Mouse (Mus musculus): ENCODE results near the gene Polr3f. TPM values are rescaled to one million over a fixed set of nuclear protein-coding genes. Genes with fewer than 3 reads are reported as not detected.

Gene Polr3f
- polyA plus RNA-seq (2016; fragmentation: Nextera tagmentation; extraction: Ambion mirVana) = 27.0 and 33.0 TPM in 2 replicates

- Histone ChIP-seq H3K9me3 (no peaks in the 10 kb centered on the region), H3K27me3 (ENCODE audit: insufficient read depth, poor library complexity, severe bottlenecking) (peaks cover 12% of the 10 kb centered on the region), H3K36me3 (peaks cover 21% of the 10 kb centered on the region), H3K27ac (peak within 1 kb of the TSS; percentile 96), H3K4me3 (peak within 1 kb of the TSS; percentile 92), H3K4me1 (replicated peaks) (peaks cover 17% of the 10 kb centered on the region)
- DNase-seq (ENCODE audit: low spot score) = peak; percentile 98
- 2% methylated on average over 56 of the region's 56 CpGs for WGBS
These were observed at the start of gene Polr3f, which contains the start of gene Dzank1 for GRCm38 (mm10) chr2:144526981-144527820. Gene Polr3f (plus strand): TSS chr2:144527718. Gene Dzank1 (minus strand): TSS chr2:144527414.

- H3K36me3 ChIP-seq = no peaks in the 10 kb centered on the region
- no peaks in the 10 kb centered on the region for H3K9me3 ChIP-seq
- H3K27me3 ChIP-seq (ENCODE audit: insufficient read depth, poor library complexity, severe bottlenecking) = no peaks in the 10 kb centered on the region
- 83% methylated on average over 2 of the region's 2 CpGs for WGBS
- no peak overlapping the region for H3K27ac ChIP-seq
- no peaks in the 10 kb centered on the region for H3K4me1 ChIP-seq (replicated peaks)
- no peak overlapping the region for H3K4me3 ChIP-seq
- no peak for DNase-seq (ENCODE audit: low spot score)
These were observed 48.1 kb upstream of the Polr3f start for GRCm38 (mm10) chr2:144479421-144479820.

- DNase-seq (ENCODE audit: low spot score) = no peak
- Histone ChIP-seq H3K9me3 (no peaks in the 10 kb centered on the region), H3K27me3 (ENCODE audit: insufficient read depth, poor library complexity, severe bottlenecking) (no peaks in the 10 kb centered on the region), H3K4me3 (no peak overlapping the region), H3K36me3 (no peaks in the 10 kb centered on the region), H3K27ac (no peak overlapping the region), H3K4me1 (replicated peaks) (no peaks in the 10 kb centered on the region)
- 81% methylated on average over 1 of the region's 1 CpGs for WGBS
These were observed 43.4 kb upstream of the Polr3f start for GRCm38 (mm10) chr2:144484084-144484483.

GRCm38 (mm10) chr2:144485439-144485838 is 42.1 kb upstream of the Polr3f start:
- DNase-seq (ENCODE audit: low spot score) = no peak
- H3K9me3 ChIP-seq = no peaks in the 10 kb centered on the region
- H3K4me3 ChIP-seq = no peak overlapping the region
- H3K27me3 ChIP-seq (ENCODE audit: insufficient read depth, poor library complexity, severe bottlenecking) = no peaks in the 10 kb centered on the region
- no peaks in the 10 kb centered on the region for H3K36me3 ChIP-seq
- 87% methylated on average over 7 of the region's 7 CpGs for WGBS
- H3K4me1 ChIP-seq (replicated peaks) = no peaks in the 10 kb centered on the region
- H3K27ac ChIP-seq = no peak overlapping the region

- H3K9me3 ChIP-seq = no peaks in the 10 kb centered on the region
- H3K36me3 ChIP-seq = no peaks in the 10 kb centered on the region
- DNase-seq (ENCODE audit: low spot score) = no peak
- WGBS = 86% methylated on average over 6 of the region's 6 CpGs
- H3K27ac ChIP-seq = no peak overlapping the region
- no peaks in the 10 kb centered on the region for H3K4me1 ChIP-seq (replicated peaks)
- H3K27me3 ChIP-seq (ENCODE audit: insufficient read depth, poor library complexity, severe bottlenecking) = no peaks in the 10 kb centered on the region
- no peak overlapping the region for H3K4me3 ChIP-seq
These were observed 40.0 kb upstream of the Polr3f start for GRCm38 (mm10) chr2:144487476-144487875.

GRCm38 (mm10) chr2:144489342-144489741 is 38.2 kb upstream of the Polr3f start:
- no peak for DNase-seq (ENCODE audit: low spot score)
- no peaks in the 10 kb centered on the region for H3K4me1 ChIP-seq (replicated peaks)
- H3K27ac ChIP-seq = no peak overlapping the region
- no peak overlapping the region for H3K4me3 ChIP-seq
- 91% methylated on average over 5 of the region's 5 CpGs for WGBS
- no peaks in the 10 kb centered on the region for H3K9me3 ChIP-seq
- H3K27me3 ChIP-seq (ENCODE audit: insufficient read depth, poor library complexity, severe bottlenecking) = no peaks in the 10 kb centered on the region
- no peaks in the 10 kb centered on the region for H3K36me3 ChIP-seq

- H3K27ac ChIP-seq = no peak overlapping the region
- WGBS = 92% methylated on average over 6 of the region's 6 CpGs
- no peaks in the 10 kb centered on the region for H3K9me3 ChIP-seq
- no peak overlapping the region for H3K4me3 ChIP-seq
- H3K4me1 ChIP-seq (replicated peaks) = no peaks in the 10 kb centered on the region
- DNase-seq (ENCODE audit: low spot score) = no peak
- no peaks in the 10 kb centered on the region for H3K27me3 ChIP-seq (ENCODE audit: insufficient read depth, poor library complexity, severe bottlenecking)
- H3K36me3 ChIP-seq = no peaks in the 10 kb centered on the region
These were observed 25.4 kb upstream of the Polr3f start for GRCm38 (mm10) chr2:144502134-144502533.

GRCm38 (mm10) chr2:144514619-144515018 is 12.9 kb upstream of the Polr3f start:
- Histone ChIP-seq H3K9me3 (no peaks in the 10 kb centered on the region), H3K36me3 (no peaks in the 10 kb centered on the region)
- WGBS = 83% methylated on average over 3 of the region's 3 CpGs

GRCm38 (mm10) chr2:144519772-144520171 is 7.7 kb upstream of the Polr3f start:
- Histone ChIP-seq H3K36me3 (no peaks in the 10 kb centered on the region), H3K4me1 (replicated peaks) (no peaks in the 10 kb centered on the region), H3K4me3 (no peak overlapping the region), H3K27me3 (ENCODE audit: insufficient read depth, poor library complexity, severe bottlenecking) (no peaks in the 10 kb centered on the region), H3K27ac (no peak overlapping the region), H3K9me3 (no peaks in the 10 kb centered on the region)
- 78% methylated on average over 3 of the region's 3 CpGs for WGBS
- DNase-seq (ENCODE audit: low spot score) = no peak

More at GRCm38 (mm10) chr2:144514619-144515018, 12.9 kb upstream of the Polr3f start:
- H3K4me1 ChIP-seq (replicated peaks) = no peaks in the 10 kb centered on the region
- H3K4me3 ChIP-seq = no peak overlapping the region
- no peak for DNase-seq (ENCODE audit: low spot score)
- H3K27me3 ChIP-seq (ENCODE audit: insufficient read depth, poor library complexity, severe bottlenecking) = no peaks in the 10 kb centered on the region
- H3K27ac ChIP-seq = no peak overlapping the region

- H3K27ac ChIP-seq = no peak overlapping the region
- H3K9me3 ChIP-seq = no peaks in the 10 kb centered on the region
- H3K4me3 ChIP-seq = no peak overlapping the region
- H3K36me3 ChIP-seq = peaks cover 9% of the 10 kb centered on the region
- no peak for DNase-seq (ENCODE audit: low spot score)
- H3K27me3 ChIP-seq (ENCODE audit: insufficient read depth, poor library complexity, severe bottlenecking) = peaks cover 12% of the 10 kb centered on the region
- WGBS = 58% methylated on average over 10 of the region's 10 CpGs
- peaks cover 17% of the 10 kb centered on the region for H3K4me1 ChIP-seq (replicated peaks)
These were observed 1.7 kb upstream of the Polr3f start for GRCm38 (mm10) chr2:144525856-144526255.

- Histone ChIP-seq H3K27me3 (ENCODE audit: insufficient read depth, poor library complexity, severe bottlenecking) (peaks cover 12% of the 10 kb centered on the region), H3K36me3 (peaks cover 27% of the 10 kb centered on the region), H3K9me3 (no peaks in the 10 kb centered on the region), H3K4me3 (peak overlapping the region; percentile 92), H3K4me1 (replicated peaks) (peaks cover 17% of the 10 kb centered on the region), H3K27ac (peak overlapping the region; percentile 96)
- DNase-seq (ENCODE audit: low spot score) = no peak
- WGBS = under 1% methylated on average over 25 of the region's 25 CpGs
These were observed 280 bp downstream of the Polr3f start for GRCm38 (mm10) chr2:144527821-144528174.

GRCm38 (mm10) chr2:144537123-144537522 is 9.6 kb downstream of the Polr3f start:
- H3K27ac ChIP-seq = no peak overlapping the region
- H3K4me3 ChIP-seq = no peak overlapping the region
- H3K9me3 ChIP-seq = no peaks in the 10 kb centered on the region
- WGBS = 94% methylated on average over 7 of the region's 7 CpGs
- DNase-seq (ENCODE audit: low spot score) = no peak
- peaks cover 100% of the 10 kb centered on the region for H3K36me3 ChIP-seq
- no peaks in the 10 kb centered on the region for H3K4me1 ChIP-seq (replicated peaks)
- no peaks in the 10 kb centered on the region for H3K27me3 ChIP-seq (ENCODE audit: insufficient read depth, poor library complexity, severe bottlenecking)

GRCm38 (mm10) chr2:144541246-144541645 is 13.7 kb downstream of the Polr3f start:
- no peak overlapping the region for H3K27ac ChIP-seq
- DNase-seq (ENCODE audit: low spot score) = no peak
- H3K27me3 ChIP-seq (ENCODE audit: insufficient read depth, poor library complexity, severe bottlenecking) = no peaks in the 10 kb centered on the region
- no peaks in the 10 kb centered on the region for H3K4me1 ChIP-seq (replicated peaks)
- no peak overlapping the region for H3K4me3 ChIP-seq
- WGBS = 86% methylated on average over 4 of the region's 4 CpGs
- H3K9me3 ChIP-seq = no peaks in the 10 kb centered on the region
- peaks cover 97% of the 10 kb centered on the region for H3K36me3 ChIP-seq
